Mouse (Mus musculus): ENCODE measurements around the gene Etl4. TPM values are rescaled to one million over a fixed set of nuclear protein-coding genes. Genes with fewer than 3 reads are reported as not detected.

The Etl4 gene
- polyA plus RNA-seq, 1 experiment: 7.4 TPM

DNA sequence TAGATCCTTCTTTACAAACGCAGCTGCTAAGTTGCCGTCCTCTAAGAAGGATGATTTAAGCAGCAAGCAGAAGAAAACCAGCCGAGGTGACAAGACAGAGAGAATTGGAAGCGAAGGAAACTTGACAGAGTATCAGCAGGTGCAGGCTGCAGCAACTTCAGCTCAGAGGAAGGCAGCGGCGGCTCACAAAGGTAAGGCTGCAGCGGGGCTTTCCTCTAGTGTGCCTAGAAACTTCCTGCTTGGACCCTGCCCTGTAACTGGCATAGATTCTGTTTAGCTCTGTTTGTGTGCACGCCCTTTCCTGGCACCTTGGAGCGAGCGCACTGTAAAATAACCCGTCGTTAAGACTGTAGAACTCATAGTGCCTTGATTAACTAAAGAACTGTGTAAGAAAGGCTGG lies 430.3 kb downstream of the Etl4 start:
- Histone ChIP-seq H3ac (ENCODE audit: control insufficient read depth, insufficient read length) (no peak overlapping the region), H3K4me2 (ENCODE audit: low read depth) (no peak overlapping the region), H3K27me3 (ENCODE audit: control insufficient read depth, insufficient read depth, insufficient read length) (no peaks in the 10 kb centered on the region), H3K79me2 (ENCODE audit: control insufficient read depth, insufficient read depth) (no peaks in the 10 kb centered on the region), H3K36me3 (ENCODE audit: control insufficient read depth, insufficient read depth) (no peaks in the 10 kb centered on the region), H3K4me3 (no peak overlapping the region)
- no peak for TF ChIP-seq POLR2AphosphoS2 (IDR thresholded peaks at IDR 0.05; ENCODE audit: insufficient read length, low read depth)
- TF ChIP-seq CEBPB (IDR thresholded peaks at IDR 0.05; ENCODE audit: insufficient read depth, poor library complexity, severe bottlenecking): no peak
- no peak for TF ChIP-seq MYOD1 (IDR thresholded peaks at IDR 0.05; ENCODE audit: control insufficient read depth in 1 of 3, insufficient read length in 2 of 3, low read depth in 2 of 3)
- TF ChIP-seq USF1 (IDR thresholded peaks at IDR 0.05; ENCODE audit: low read depth): no peak
- TF ChIP-seq POLR2A (IDR thresholded peaks at IDR 0.05; ENCODE audit: insufficient read length, low read depth): no peak
- no peak for TF ChIP-seq SRF (IDR thresholded peaks at IDR 0.05; ENCODE audit: control insufficient read depth, insufficient read length, low read depth)
- no peak for TF ChIP-seq REST (IDR thresholded peaks at IDR 0.05; ENCODE audit: insufficient read depth, insufficient read length)
- no peak for TF ChIP-seq MYOG (IDR thresholded peaks at IDR 0.05; ENCODE audit: control insufficient read depth in 1 of 3, insufficient read depth in 1 of 3, insufficient read length in 2 of 3, low read depth in 2 of 3)
- TF ChIP-seq E2F4 (IDR thresholded peaks at IDR 0.05; ENCODE audit: insufficient read depth): no peak
- no peak for TF ChIP-seq TCF12 (IDR thresholded peaks at IDR 0.05; ENCODE audit: insufficient read depth, poor library complexity, severe bottlenecking)
- no peak for TF ChIP-seq TCF3 (IDR thresholded peaks at IDR 0.05; ENCODE audit: insufficient read length, low read depth)
- TF ChIP-seq MAX (IDR thresholded peaks at IDR 0.05; ENCODE audit: low read depth): no peak

DNA sequence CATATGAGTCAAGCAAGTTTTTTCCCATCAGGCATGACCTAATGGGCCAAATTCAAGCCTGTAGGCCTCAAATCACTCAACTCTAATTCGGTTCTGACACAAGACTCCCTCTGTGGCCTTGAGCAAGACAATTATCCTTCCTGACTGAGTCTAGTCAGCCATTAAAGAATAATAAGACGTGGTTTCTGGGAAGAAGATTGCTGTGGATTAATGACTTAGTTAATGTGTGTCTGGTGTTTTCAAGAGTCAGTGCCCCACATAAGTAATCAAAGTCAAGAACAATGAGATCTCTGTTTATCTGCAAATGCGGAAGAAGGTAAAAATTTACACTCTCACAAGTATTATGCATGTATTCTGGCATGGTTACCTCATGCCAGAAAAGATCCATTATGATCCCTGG lies 437.3 kb downstream of the Etl4 start:
- TF ChIP-seq MAX (IDR thresholded peaks at IDR 0.05; ENCODE audit: low read depth): no peak
- no peak for TF ChIP-seq MYOD1 (IDR thresholded peaks at IDR 0.05; ENCODE audit: control insufficient read depth in 1 of 3, insufficient read length in 2 of 3, low read depth in 2 of 3)
- TF ChIP-seq TCF12 (IDR thresholded peaks at IDR 0.05; ENCODE audit: insufficient read depth, poor library complexity, severe bottlenecking): no peak
- TF ChIP-seq CEBPB (IDR thresholded peaks at IDR 0.05; ENCODE audit: insufficient read depth, poor library complexity, severe bottlenecking): no peak
- TF ChIP-seq SRF (IDR thresholded peaks at IDR 0.05; ENCODE audit: control insufficient read depth, insufficient read length, low read depth): no peak
- TF ChIP-seq MYOG (IDR thresholded peaks at IDR 0.05; ENCODE audit: control insufficient read depth in 1 of 3, insufficient read depth in 1 of 3, insufficient read length in 2 of 3, low read depth in 2 of 3): no peak
- TF ChIP-seq POLR2A (IDR thresholded peaks at IDR 0.05; ENCODE audit: insufficient read length, low read depth): no peak
- TF ChIP-seq POLR2AphosphoS2 (IDR thresholded peaks at IDR 0.05; ENCODE audit: insufficient read length, low read depth): no peak
- no peak for TF ChIP-seq E2F4 (IDR thresholded peaks at IDR 0.05; ENCODE audit: insufficient read depth)
- Histone ChIP-seq H3ac (ENCODE audit: control insufficient read depth, insufficient read length) (no peak overlapping the region), H3K36me3 (ENCODE audit: control insufficient read depth, insufficient read depth) (no peaks in the 10 kb centered on the region)

DNA sequence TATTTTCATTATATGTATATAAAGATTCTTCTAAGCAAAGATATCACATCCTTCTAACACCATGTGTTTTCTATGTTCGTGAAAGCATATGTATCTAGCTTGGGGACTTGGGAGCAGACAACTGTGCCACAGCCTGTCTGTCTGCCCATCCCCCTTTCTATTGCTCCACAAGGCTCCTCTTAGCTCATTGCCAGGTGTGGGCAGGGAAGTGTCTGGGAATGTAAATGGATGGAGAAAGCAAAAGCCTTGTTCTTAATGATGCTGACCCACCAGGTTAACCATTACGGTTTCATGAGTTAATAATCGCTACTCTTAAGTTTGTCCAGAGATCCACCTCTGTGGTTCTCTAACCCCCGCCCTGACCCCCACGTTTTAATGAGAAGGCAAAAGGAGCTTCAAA lies 439.7 kb downstream of the Etl4 start:
- no peak overlapping the region for H3K4me3 ChIP-seq

More for the DNA sequence above, 437.3 kb downstream of the Etl4 start:
- Histone ChIP-seq H3K4me3 (no peak overlapping the region), H3K4me2 (ENCODE audit: low read depth) (no peak overlapping the region), H3K27me3 (ENCODE audit: control insufficient read depth, insufficient read depth, insufficient read length) (no peaks in the 10 kb centered on the region), H3K79me2 (ENCODE audit: control insufficient read depth, insufficient read depth) (no peaks in the 10 kb centered on the region)

DNA sequence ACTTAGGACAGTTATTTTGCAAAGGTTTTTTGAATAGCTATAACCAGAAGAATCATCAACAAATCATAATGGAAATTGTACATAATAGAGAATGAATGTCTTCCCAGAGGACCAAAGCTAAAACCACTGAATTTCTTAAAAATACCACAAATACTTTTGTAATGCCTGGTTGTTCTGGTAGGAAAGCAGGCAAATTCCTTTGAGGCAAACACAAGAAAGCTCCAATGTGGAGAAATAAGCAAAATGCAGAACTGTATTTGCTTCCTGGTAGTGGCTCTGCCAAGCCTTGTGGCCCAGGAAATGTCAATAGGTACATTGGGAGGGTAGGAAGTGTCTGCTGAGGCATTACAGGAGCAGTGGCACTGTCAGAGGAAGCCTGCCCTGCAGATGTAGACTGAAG lies 443.2 kb downstream of the Etl4 start:
- no peak overlapping the region for H3K4me3 ChIP-seq
- no peak overlapping the region for H3K4me2 ChIP-seq (ENCODE audit: low read depth)
- H3K27me3 ChIP-seq (ENCODE audit: control insufficient read depth, insufficient read depth, insufficient read length): no peaks in the 10 kb centered on the region
- no peak overlapping the region for H3ac ChIP-seq (ENCODE audit: control insufficient read depth, insufficient read length)
- no peak for TF ChIP-seq USF1 (IDR thresholded peaks at IDR 0.05; ENCODE audit: low read depth)
- TF ChIP-seq POLR2A (IDR thresholded peaks at IDR 0.05; ENCODE audit: insufficient read length, low read depth): no peak
- no peak for TF ChIP-seq CEBPB (IDR thresholded peaks at IDR 0.05; ENCODE audit: insufficient read depth, poor library complexity, severe bottlenecking)
- no peak for TF ChIP-seq MAX (IDR thresholded peaks at IDR 0.05; ENCODE audit: low read depth)
- TF ChIP-seq MYOD1 (IDR thresholded peaks at IDR 0.05; ENCODE audit: control insufficient read depth in 1 of 3, insufficient read length in 2 of 3, low read depth in 2 of 3): no peak
- no peak for TF ChIP-seq POLR2AphosphoS2 (IDR thresholded peaks at IDR 0.05; ENCODE audit: insufficient read length, low read depth)
- TF ChIP-seq E2F4 (IDR thresholded peaks at IDR 0.05; ENCODE audit: insufficient read depth): no peak
- TF ChIP-seq SRF (IDR thresholded peaks at IDR 0.05; ENCODE audit: control insufficient read depth, insufficient read length, low read depth): no peak
- TF ChIP-seq MYOG (IDR thresholded peaks at IDR 0.05; ENCODE audit: control insufficient read depth in 1 of 3, insufficient read depth in 1 of 3, insufficient read length in 2 of 3, low read depth in 2 of 3): no peak
- TF ChIP-seq TCF3 (IDR thresholded peaks at IDR 0.05; ENCODE audit: insufficient read length, low read depth): no peak
- TF ChIP-seq TCF12 (IDR thresholded peaks at IDR 0.05; ENCODE audit: insufficient read depth, poor library complexity, severe bottlenecking): no peak
- no peak for TF ChIP-seq REST (IDR thresholded peaks at IDR 0.05; ENCODE audit: insufficient read depth, insufficient read length)
- no peaks in the 10 kb centered on the region for H3K36me3 ChIP-seq (ENCODE audit: control insufficient read depth, insufficient read depth)
- H3K79me2 ChIP-seq (ENCODE audit: control insufficient read depth, insufficient read depth): no peaks in the 10 kb centered on the region

More for the DNA sequence above, 439.7 kb downstream of the Etl4 start:
- no peak overlapping the region for H3K4me2 ChIP-seq (ENCODE audit: low read depth)
- H3ac ChIP-seq (ENCODE audit: control insufficient read depth, insufficient read length): no peak overlapping the region
- no peaks in the 10 kb centered on the region for H3K36me3 ChIP-seq (ENCODE audit: control insufficient read depth, insufficient read depth)
- TF ChIP-seq TCF3 (IDR thresholded peaks at IDR 0.05; ENCODE audit: insufficient read length, low read depth): no peak
- no peak for TF ChIP-seq TCF12 (IDR thresholded peaks at IDR 0.05; ENCODE audit: insufficient read depth, poor library complexity, severe bottlenecking)
- TF ChIP-seq MYOD1 (IDR thresholded peaks at IDR 0.05; ENCODE audit: control insufficient read depth in 1 of 3, insufficient read length in 2 of 3, low read depth in 2 of 3): no peak
- TF ChIP-seq SRF (IDR thresholded peaks at IDR 0.05; ENCODE audit: control insufficient read depth, insufficient read length, low read depth): no peak
- TF ChIP-seq POLR2AphosphoS2 (IDR thresholded peaks at IDR 0.05; ENCODE audit: insufficient read length, low read depth): no peak
- no peak for TF ChIP-seq CEBPB (IDR thresholded peaks at IDR 0.05; ENCODE audit: insufficient read depth, poor library complexity, severe bottlenecking)
- TF ChIP-seq REST (IDR thresholded peaks at IDR 0.05; ENCODE audit: insufficient read depth, insufficient read length): no peak
- no peak for TF ChIP-seq POLR2A (IDR thresholded peaks at IDR 0.05; ENCODE audit: insufficient read length, low read depth)
- no peak for TF ChIP-seq MAX (IDR thresholded peaks at IDR 0.05; ENCODE audit: low read depth)
- TF ChIP-seq MYOG (IDR thresholded peaks at IDR 0.05; ENCODE audit: control insufficient read depth in 1 of 3, insufficient read depth in 1 of 3, insufficient read length in 2 of 3, low read depth in 2 of 3): no peak
- no peak for TF ChIP-seq USF1 (IDR thresholded peaks at IDR 0.05; ENCODE audit: low read depth)
- TF ChIP-seq E2F4 (IDR thresholded peaks at IDR 0.05; ENCODE audit: insufficient read depth): no peak
- H3K79me2 ChIP-seq (ENCODE audit: control insufficient read depth, insufficient read depth): no peaks in the 10 kb centered on the region
- no peaks in the 10 kb centered on the region for H3K27me3 ChIP-seq (ENCODE audit: control insufficient read depth, insufficient read depth, insufficient read length)

All from myocyte (in vitro differentiated cells).